Mouse (Mus musculus) embryonic facial prominence, embryonic 12.5 days (tissue): ENCODE measurements around the gene Olfr907. TPM values are rescaled to one million over a fixed set of nuclear protein-coding genes. Genes with fewer than 3 reads are reported as not detected.

ENCODE experiments used
- ATAC-seq: fragments of 200-750 bp; cut with Nextera tagmentation; 2 replicates; pipeline ENCODE4 v1.8.0; 2017; ENCODE audit not compliant: insufficient number of reproducible peaks, insufficient read depth, low FRiP score, low TSS enrichment
- H3K27ac ChIP-seq: fragments of 300-500 bp; sonication (generic); 2 replicates; pipeline ENCODE4 v1.5.1; 2016; ENCODE audit warnings: mild to moderate bottlenecking
- H3K27me3 ChIP-seq: fragments of 300-500 bp; sonication (generic); 2 replicates; pipeline ENCODE4 v1.6.1; 2016; ENCODE audit warnings: mild to moderate bottlenecking, moderate library complexity
- H3K36me3 ChIP-seq: fragments of 300-500 bp; sonication (generic); 2 replicates; pipeline ENCODE4 v1.6.1; 2016; ENCODE audit warnings: mild to moderate bottlenecking
- H3K4me1 ChIP-seq: fragments of 300-500 bp; sonication (generic); 2 replicates; pipeline ENCODE4 v1.6.1; 2016
- H3K4me2 ChIP-seq: fragments of 300-500 bp; sonication (generic); replicated peaks from 2 replicates; pipeline ENCODE4 v1.6.1; 2016; ENCODE audit warnings: mild to moderate bottlenecking, moderate library complexity
- H3K4me3 ChIP-seq: fragments of 300-500 bp; sonication (generic); 2 replicates; pipeline ENCODE4 v1.5.1; 2016; ENCODE audit warnings: mild to moderate bottlenecking
- H3K9ac ChIP-seq: fragments of 300-500 bp; sonication (generic); 2 replicates; pipeline ENCODE4 v1.6.1; 2016; ENCODE audit warnings: mild to moderate bottlenecking, moderate library complexity
- H3K9me3 ChIP-seq: fragments of 300-500 bp; sonication (generic); 2 replicates; pipeline ENCODE4 v1.6.1; 2016; ENCODE audit warnings: mild to moderate bottlenecking, moderate library complexity
- WGBS: fragments of 180-500 bp; shearing (Covaris S2); methylation state at CpG from one replicate; pipeline ENCODE4 v1.1.7; 2016; 5-methylcytosine and 5-hydroxymethylcytosine counted together
- polyA plus RNA-seq: library from polyadenylated mRNA; unstranded; fragments of >200 nt; fragmentation: Nextera tagmentation; extraction: Ambion mirVana; gene quantifications from 2 replicates; pipeline ENCODE4 v1.2.1, GENCODE M21; 2016

The Olfr907 gene
- not detected in 2 replicates for polyA plus RNA-seq

- ATAC-seq, result no peak
- no peaks in the 10 kb centered on the region for H3K9me3 ChIP-seq
- no peak within 1 kb of the TSS for H3K4me3 ChIP-seq
- H3K27ac ChIP-seq, result no peak within 1 kb of the TSS
- WGBS, result 83% methylated on average over 2 of the region's 2 CpGs
- no peak within 1 kb of the TSS for H3K9ac ChIP-seq
- no peak within 1 kb of the TSS for H3K4me2 ChIP-seq
- H3K4me1 ChIP-seq, result no peaks in the 10 kb centered on the region
- no peaks in the 10 kb centered on the region for H3K36me3 ChIP-seq
- no peaks in the 10 kb centered on the region for H3K27me3 ChIP-seq
Observed at GRCm38 (mm10) chr9:38495501-38495900, at the start of gene Olfr907. Gene Olfr907, plus strand, starts transcription at chr9:38495801.

- WGBS, result 85% methylated on average over 5 of the region's 5 CpGs
- H3K9me3 ChIP-seq, result no peaks in the 10 kb centered on the region
- H3K9ac ChIP-seq, result no peak within 1 kb of the TSS
- H3K4me2 ChIP-seq, result no peak within 1 kb of the TSS
- ATAC-seq, result no peak
- H3K27me3 ChIP-seq, result no peaks in the 10 kb centered on the region
- no peak within 1 kb of the TSS for H3K27ac ChIP-seq
- no peaks in the 10 kb centered on the region for H3K36me3 ChIP-seq
- no peaks in the 10 kb centered on the region for H3K4me1 ChIP-seq
- H3K4me3 ChIP-seq, result no peak within 1 kb of the TSS
Observed at GRCm38 (mm10) chr9:38447352-38447751, 48.2 kb upstream of the Olfr907 start, which contains the start of gene Olfr902. Gene Olfr902, plus strand, starts transcription at chr9:38447652.

DNA sequence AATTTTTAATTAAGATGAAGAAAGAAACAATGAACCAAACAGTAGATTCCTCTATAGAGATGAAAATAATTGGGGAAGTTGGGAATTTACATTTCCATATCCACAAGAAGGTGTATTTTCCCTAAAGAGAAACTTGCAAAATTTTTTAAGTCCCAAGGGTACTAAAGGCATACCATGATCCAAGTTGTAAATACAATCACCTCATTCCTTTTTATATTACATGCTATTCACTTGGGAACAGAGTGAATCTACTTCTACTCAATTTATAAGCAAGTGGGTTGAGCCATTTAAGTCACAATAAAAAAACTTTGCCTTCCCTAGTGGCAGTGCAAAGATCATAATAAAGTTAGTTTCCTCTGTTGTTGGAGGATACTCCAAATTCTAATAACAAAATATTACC is 32.8 kb upstream of the Olfr907 start, which contains the start of gene Olfr904:
TSS of gene Olfr904 (plus strand) at position 301 of the 400 bp plus-strand sequence.
- H3K36me3 ChIP-seq, result no peaks in the 10 kb centered on the region
- no peaks in the 10 kb centered on the region for H3K27me3 ChIP-seq
- no peak within 1 kb of the TSS for H3K4me2 ChIP-seq
- H3K4me3 ChIP-seq, result no peak within 1 kb of the TSS
- H3K4me1 ChIP-seq, result no peaks in the 10 kb centered on the region
- no peak within 1 kb of the TSS for H3K9ac ChIP-seq
- no peak within 1 kb of the TSS for H3K27ac ChIP-seq
- no peaks in the 10 kb centered on the region for H3K9me3 ChIP-seq
- ATAC-seq, result no peak

GRCm38 (mm10) chr9:38470807-38471206 is 24.8 kb upstream of the Olfr907 start, which contains the start of gene Olfr905:
Gene Olfr905, plus strand, starts transcription at chr9:38471107.
- Histone ChIP-seq H3K4me2 (no peak within 1 kb of the TSS), H3K4me1 (no peaks in the 10 kb centered on the region), H3K4me3 (no peak within 1 kb of the TSS), H3K27me3 (no peaks in the 10 kb centered on the region), H3K9me3 (no peaks in the 10 kb centered on the region), H3K9ac (no peak within 1 kb of the TSS), H3K27ac (no peak within 1 kb of the TSS), H3K36me3 (no peaks in the 10 kb centered on the region)
- ATAC-seq, result no peak

DNA sequence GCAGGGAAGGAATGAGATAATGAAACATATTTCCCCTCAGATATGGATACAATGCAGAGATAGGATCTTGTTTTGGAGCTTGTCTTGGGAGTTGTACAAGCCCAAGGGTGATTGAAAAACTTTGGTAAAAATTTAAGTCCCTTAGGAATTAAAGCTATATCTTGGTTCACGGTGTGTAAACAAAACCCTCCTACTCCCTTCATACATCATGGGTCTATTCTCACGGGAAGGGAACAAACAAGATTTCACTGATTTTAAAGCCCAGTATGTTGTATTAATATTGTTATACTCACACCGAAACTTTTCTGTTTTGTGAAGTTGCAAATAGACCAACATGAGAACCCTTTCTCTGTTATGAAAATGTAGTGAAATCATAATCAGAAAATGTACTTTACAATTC is 8.8 kb upstream of the Olfr907 start, which contains the start of gene Olfr906:
TSS of gene Olfr906 (plus strand) at position 301 of the 400 bp plus-strand sequence.
- no peak for ATAC-seq
- H3K36me3 ChIP-seq, result no peaks in the 10 kb centered on the region
- no peak within 1 kb of the TSS for H3K4me2 ChIP-seq
- no peak within 1 kb of the TSS for H3K4me3 ChIP-seq
- 80% methylated on average over 3 of the region's 3 CpGs for WGBS
- no peak within 1 kb of the TSS for H3K27ac ChIP-seq
- H3K27me3 ChIP-seq, result no peaks in the 10 kb centered on the region
- H3K4me1 ChIP-seq, result no peaks in the 10 kb centered on the region
- no peaks in the 10 kb centered on the region for H3K9me3 ChIP-seq
- H3K9ac ChIP-seq, result no peak within 1 kb of the TSS

- H3K4me3 ChIP-seq, result no peak overlapping the region
- no peak overlapping the region for H3K27ac ChIP-seq
- no peaks in the 10 kb centered on the region for H3K27me3 ChIP-seq
- H3K9me3 ChIP-seq, result no peaks in the 10 kb centered on the region
- 67% methylated on average over 2 of the region's 2 CpGs for WGBS
- H3K4me1 ChIP-seq, result no peaks in the 10 kb centered on the region
- no peaks in the 10 kb centered on the region for H3K36me3 ChIP-seq
- no peak overlapping the region for H3K4me2 ChIP-seq
- no peak for ATAC-seq
- no peak overlapping the region for H3K9ac ChIP-seq
Observed at GRCm38 (mm10) chr9:38512353-38512752, 16.8 kb downstream of the Olfr907 start.

DNA sequence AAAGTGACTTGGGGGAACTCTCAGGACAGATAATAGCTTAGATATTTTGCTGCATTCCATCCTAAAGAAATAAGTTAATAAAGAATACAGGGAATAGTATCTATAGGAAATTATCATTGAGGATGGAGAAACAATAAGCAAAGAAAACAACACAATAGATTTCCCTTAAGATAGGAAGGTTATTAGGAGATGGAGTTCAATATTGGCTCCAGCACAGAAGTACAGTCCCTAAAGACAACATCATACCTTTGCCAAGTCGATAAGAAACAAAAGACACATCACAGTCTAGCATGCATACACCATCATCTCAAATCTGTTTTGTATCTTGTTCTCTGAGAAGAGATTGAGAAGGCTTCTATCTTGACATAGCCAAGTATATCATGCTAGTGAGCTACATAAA is 25.7 kb downstream of the Olfr907 start, which contains the start of gene Olfr911-ps1:
TSS of gene Olfr911-ps1 (plus strand) at position 301 of the 400 bp plus-strand sequence.
- whole genome bisulfite sequencing, result 74% methylated on average over 1 of the region's 1 CpGs
- ATAC-seq, result no peak

GRCm38 (mm10) chr9:38537549-38537948 is 41.9 kb downstream of the Olfr907 start, which contains the start of gene Olfr910:
Gene Olfr910, plus strand, starts transcription at chr9:38537849.
- Histone ChIP-seq H3K4me1 (no peaks in the 10 kb centered on the region), H3K9me3 (no peaks in the 10 kb centered on the region), H3K4me3 (no peak within 1 kb of the TSS), H3K4me2 (no peak within 1 kb of the TSS), H3K36me3 (no peaks in the 10 kb centered on the region), H3K9ac (no peak within 1 kb of the TSS), H3K27ac (no peak within 1 kb of the TSS), H3K27me3 (no peaks in the 10 kb centered on the region)
- no peak for ATAC-seq
- 86% methylated on average over 2 of the region's 2 CpGs for WGBS

More for the DNA sequence above, 25.7 kb downstream of the Olfr907 start, which contains the start of gene Olfr911-ps1:
- Histone ChIP-seq H3K36me3 (no peaks in the 10 kb centered on the region), H3K4me3 (no peak within 1 kb of the TSS), H3K27ac (no peak within 1 kb of the TSS), H3K9ac (no peak within 1 kb of the TSS), H3K4me2 (no peak within 1 kb of the TSS), H3K9me3 (no peaks in the 10 kb centered on the region), H3K4me1 (no peaks in the 10 kb centered on the region), H3K27me3 (no peaks in the 10 kb centered on the region)

Other genes starting within 250 kb of the Olfr907 start
- not detected in 2 replicates for gene Olfr143, start 243.0 kb upstream of the Olfr907 start, polyA plus RNA-seq
- not detected in 2 replicates for gene Olfr895, start 227.9 kb upstream of the Olfr907 start, polyA plus RNA-seq
- gene Olfr896-ps1, start 204.7 kb upstream of the Olfr907 start, polyA plus RNA-seq, result not detected in 2 replicates
- not detected in 2 replicates for gene Olfr25, start 166.7 kb upstream of the Olfr907 start, polyA plus RNA-seq
- not detected in 2 replicates for gene Olfr898, start 147.4 kb upstream of the Olfr907 start, polyA plus RNA-seq
- gene Olfr250, start 128.9 kb upstream of the Olfr907 start, polyA plus RNA-seq, result not detected in 2 replicates
- gene Olfr251, start 118.7 kb upstream of the Olfr907 start, polyA plus RNA-seq, result not detected in 2 replicates
- not detected in 2 replicates for gene Olfr147, start 94.1 kb upstream of the Olfr907 start, polyA plus RNA-seq
- not detected in 2 replicates for gene Olfr901, start 66.3 kb upstream of the Olfr907 start, polyA plus RNA-seq
- gene Olfr902, start 48.1 kb upstream of the Olfr907 start, polyA plus RNA-seq, result not detected in 2 replicates
- not detected in 2 replicates for gene Olfr904, start 32.7 kb upstream of the Olfr907 start, polyA plus RNA-seq
- gene Olfr905, start 24.7 kb upstream of the Olfr907 start, polyA plus RNA-seq, result not detected in 2 replicates
- gene Olfr906, start 8.7 kb upstream of the Olfr907 start, polyA plus RNA-seq, result not detected in 2 replicates
- gene Olfr911-ps1, start 25.8 kb downstream of the Olfr907 start, polyA plus RNA-seq, result not detected in 2 replicates
- not detected in 2 replicates for gene Olfr910, start 42.0 kb downstream of the Olfr907 start, polyA plus RNA-seq
- gene Olfr912, start 84.4 kb downstream of the Olfr907 start, polyA plus RNA-seq, result not detected in 2 replicates
- gene Olfr913, start 97.0 kb downstream of the Olfr907 start, polyA plus RNA-seq, result not detected in 2 replicates
- not detected in 2 replicates for gene Olfr914, start 109.3 kb downstream of the Olfr907 start, polyA plus RNA-seq
- gene Olfr916, start 164.1 kb downstream of the Olfr907 start, polyA plus RNA-seq, result not detected in 2 replicates
- not detected in 2 replicates for gene Olfr917, start 170.0 kb downstream of the Olfr907 start, polyA plus RNA-seq
- gene Olfr918, start 178.8 kb downstream of the Olfr907 start, polyA plus RNA-seq, result not detected in 2 replicates
- gene Olfr919, start 207.9 kb downstream of the Olfr907 start, polyA plus RNA-seq, result not detected in 2 replicates
- 16.3 and 16.4 TPM in 2 replicates for gene Vwa5a, start 222.5 kb downstream of the Olfr907 start, polyA plus RNA-seq